Mouse (Mus musculus) liver, embryonic 14.5 days (tissue): Measurements from ENCODE around the gene Cdk19. TPM values are rescaled to one million over a fixed set of nuclear protein-coding genes. Genes with fewer than 3 reads are reported as not detected.

ENCODE experiments used
- ATAC-seq: fragments of 200-750 bp; cut with Nextera tagmentation; 2 replicates; pipeline ENCODE4 v1.8.0; 2017; ENCODE audit warnings: moderate number of reproducible peaks, mild to moderate bottlenecking, moderate library complexity; ENCODE audit not compliant: insufficient read depth
- DNase-seq, 3 experiments: peaks; one replicate each; pipeline ENCODE4 v3.0.0-alpha.2; 2012 to 2013; ENCODE audit warnings: low read depth in 3 of 3, low spot score in 3 of 3
- H3K27ac ChIP-seq: fragments of 300-500 bp; sonication (generic); 2 replicates; pipeline ENCODE4 v1.5.1; 2014; ENCODE audit warnings: moderate library complexity, mild to moderate bottlenecking, control low read depth, inconsistent platforms
- H3K27me3 ChIP-seq: fragments of 300-500 bp; sonication (generic); 2 replicates; pipeline ENCODE4 v1.6.1; 2014; ENCODE audit warnings: mild to moderate bottlenecking, low read length, moderate library complexity; ENCODE audit not compliant: control insufficient read depth, insufficient read depth
- H3K36me3 ChIP-seq: fragments of 300-500 bp; sonication (generic); replicated peaks from 2 replicates; pipeline ENCODE4 v1.6.1; 2014; ENCODE audit warnings: low read depth; ENCODE audit not compliant: control insufficient read depth, insufficient read depth
- H3K4me1 ChIP-seq, 2 experiments: fragments of 200-500 bp in 1 of 2; fragments of 300-500 bp in 1 of 2; sonication (generic) in 1 of 2; replicated peaks; 2 replicates each; pipeline ENCODE4 v1.6.1; 2012 to 2014; ENCODE audit warnings: antibody characterized with exemption in 1 of 2, inconsistent platforms in 1 of 2, low read length in 1 of 2; ENCODE audit not compliant: control insufficient read depth in 2 of 2, insufficient read depth in 2 of 2
- H3K4me2 ChIP-seq: fragments of 300-500 bp; sonication (generic); 2 replicates; pipeline ENCODE4 v1.6.1; 2014; ENCODE audit warnings: low read depth, mild to moderate bottlenecking, control low read depth, moderate library complexity
- H3K4me3 ChIP-seq, 2 experiments: fragments of 200-500 bp in 1 of 2; fragments of 300-500 bp in 1 of 2; sonication (generic) in 1 of 2; 2 replicates each; pipeline ENCODE4 v1.5.1; 2012 to 2014; ENCODE audit warnings: low read depth in 2 of 2, low read length in 2 of 2, mild to moderate bottlenecking in 2 of 2, control low read depth in 1 of 2, inconsistent platforms in 1 of 2, moderate library complexity in 1 of 2; ENCODE audit not compliant: insufficient read depth in 1 of 2
- H3K9ac ChIP-seq: fragments of 300-500 bp; sonication (generic); replicated peaks from 2 replicates; pipeline ENCODE4 v1.6.1; 2014; ENCODE audit warnings: mild to moderate bottlenecking, control low read depth, moderate library complexity
- H3K9me3 ChIP-seq: fragments of 300-500 bp; sonication (generic); 2 replicates; pipeline ENCODE4 v1.6.1; 2016; ENCODE audit warnings: low read length, mixed read lengths; ENCODE audit not compliant: control insufficient read depth
- CTCF ChIP-seq: IDR thresholded peaks from 2 replicates; pipeline ENCODE4 v1.5.1; 2016; ENCODE audit warnings: antibody characterized with exemption, low read depth, control low read depth
- EP300 ChIP-seq: IDR thresholded peaks from 2 replicates; pipeline ENCODE4 v1.6.1; 2016; ENCODE audit warnings: antibody characterized with exemption, low read depth
- WGBS: fragments of 180-500 bp; shearing (Covaris S2); extraction: QIAGEN DNeasy Blood & Tissue Kit; methylation state at CpG from one replicate; pipeline ENCODE4 v1.1.7; 2014; ENCODE audit not compliant: insufficient replicate concordance; 5-methylcytosine and 5-hydroxymethylcytosine counted together
- polyA plus RNA-seq, 2 experiments: library from polyadenylated mRNA; depleted of rRNA in 1 of 2; stranded (reverse) in 1 of 2; unstranded in 1 of 2; fragments of >200 nt; fragmentation: Nextera tagmentation in 1 of 2; extraction: Ambion mirVana in 1 of 2; gene quantifications; 2 replicates each; pipeline versions ENCODE4 v1.2.1 to v1.2.3; 2012 to 2014

Cdk19 gene
- polyA plus RNA-seq, 2 experiments = 3.1 TPM

DNA sequence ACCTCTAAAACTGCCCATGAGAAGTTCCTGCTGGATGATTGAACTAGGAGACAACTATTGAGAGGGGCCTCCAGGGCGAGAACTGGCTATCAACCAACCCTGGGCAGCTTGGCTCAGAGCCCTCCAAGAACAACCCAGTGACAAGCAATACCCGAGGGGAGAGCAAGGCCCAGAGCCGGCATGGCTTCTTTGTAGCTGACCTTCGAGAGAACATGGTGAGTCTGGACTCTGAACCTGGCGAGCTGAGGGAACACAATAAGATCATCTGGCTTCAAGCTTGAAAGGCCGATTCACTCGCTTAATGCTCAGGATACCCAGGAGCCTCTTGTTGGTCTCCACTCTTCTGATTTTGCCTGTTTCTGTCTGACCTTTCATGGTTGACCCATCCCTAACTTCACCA is 151.8 kb downstream of the Cdk19 start:
- Histone ChIP-seq H3K4me3 (no peak overlapping the region), H3K4me2 (no peak overlapping the region), H3K9me3 (no peaks in the 10 kb centered on the region), H3K36me3 (no peaks in the 10 kb centered on the region), H3K27ac (no peak overlapping the region), H3K27me3 (no peaks in the 10 kb centered on the region), H3K9ac (no peak overlapping the region), H3K4me1 (peaks cover 0 to 8% of the 10 kb centered on the region in 2 experiments; a peak in 2 of 4 replicates)
- no peak for DNase-seq
- no peak for TF ChIP-seq EP300
- TF ChIP-seq CTCF = no peak
- no peak for ATAC-seq
- 61% methylated on average over 7 of the region's 7 CpGs for WGBS

DNA sequence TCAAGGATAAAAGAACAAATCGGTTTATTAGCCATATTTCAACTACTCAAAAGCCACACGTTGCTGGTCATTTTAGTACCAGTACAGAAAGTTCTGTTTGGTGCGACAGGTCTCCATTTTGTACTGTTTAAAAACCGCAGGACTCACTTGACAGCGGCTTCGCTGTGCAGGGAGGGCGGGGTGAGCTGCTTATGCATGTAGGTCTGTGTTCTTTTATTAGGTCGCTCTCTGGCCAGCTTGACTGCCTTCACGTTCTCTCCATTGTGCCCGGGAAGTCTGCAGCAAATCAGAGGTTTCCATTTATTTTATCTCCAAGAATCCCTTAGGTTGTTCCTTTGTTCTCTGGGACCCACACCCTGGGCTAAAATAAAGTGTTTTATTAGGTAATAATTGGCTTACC is 152.4 kb downstream of the Cdk19 start:
- H3K4me1 ChIP-seq = peaks cover 0 to 9% of the 10 kb centered on the region in 2 experiments; a peak in 2 of 4 replicates
- H3K4me2 ChIP-seq = no peak overlapping the region
- DNase-seq (no peak), ATAC-seq (no peak)
- 74% methylated on average over 10 of the region's 10 CpGs for WGBS
- H3K9me3 ChIP-seq = no peaks in the 10 kb centered on the region
- H3K9ac ChIP-seq = no peak overlapping the region
- H3K27ac ChIP-seq = no peak overlapping the region
- TF ChIP-seq CTCF (no peak), EP300 (no peak)
- no peaks in the 10 kb centered on the region for H3K36me3 ChIP-seq
- H3K27me3 ChIP-seq = no peaks in the 10 kb centered on the region
- no peak overlapping the region for H3K4me3 ChIP-seq

DNA sequence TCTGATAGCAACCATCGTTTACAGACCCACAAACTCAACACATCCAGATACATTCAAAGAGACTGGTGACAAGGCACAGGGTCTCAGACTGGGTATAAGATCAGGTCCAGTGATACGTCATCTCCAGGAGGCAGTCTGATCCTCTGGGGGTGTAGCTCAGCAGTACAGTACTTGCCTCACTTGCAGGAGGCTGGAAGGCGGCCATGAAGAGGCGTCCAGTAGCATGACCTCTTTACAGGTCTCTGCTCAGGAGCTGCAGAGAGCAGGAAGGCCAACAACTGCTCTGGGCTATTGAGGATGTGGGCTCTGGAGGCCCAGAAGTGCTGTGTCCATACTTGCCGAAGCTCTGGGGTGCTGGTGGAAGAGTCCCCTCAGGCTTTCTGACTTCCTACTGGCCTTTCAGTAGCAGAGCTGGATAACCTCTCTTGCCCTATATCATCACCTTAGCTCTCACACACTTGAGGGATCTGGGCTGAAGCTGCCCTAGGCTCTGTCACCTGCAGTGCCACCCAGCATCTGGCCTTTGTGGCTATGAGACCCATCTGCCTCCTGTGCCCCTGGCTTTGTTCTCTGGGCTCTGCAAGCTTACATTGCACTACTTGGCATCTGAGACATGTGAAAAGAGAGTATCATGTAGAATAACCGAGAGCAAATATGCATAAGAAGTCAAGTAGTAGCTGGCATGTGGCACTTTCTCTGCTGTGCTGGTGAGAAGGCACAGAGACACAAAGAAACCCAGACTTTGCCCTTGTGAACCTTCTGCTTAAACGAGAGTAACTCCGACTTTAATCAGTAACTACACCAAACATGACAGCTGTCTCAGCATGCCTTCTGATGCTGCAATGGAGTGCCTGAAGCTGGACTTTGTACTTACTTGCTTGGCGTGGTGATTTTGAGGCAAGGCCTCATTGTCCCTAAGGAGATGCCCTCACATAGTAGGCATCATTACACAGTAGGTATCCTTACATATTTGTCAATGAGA is 155.1 kb downstream of the Cdk19 start:
- no peaks in the 10 kb centered on the region for H3K36me3 ChIP-seq
- H3K27me3 ChIP-seq = no peaks in the 10 kb centered on the region
- H3K4me3 ChIP-seq = no peak overlapping the region
- H3K9ac ChIP-seq = no peak overlapping the region
- no peak overlapping the region for H3K4me2 ChIP-seq
- no peaks in the 10 kb centered on the region for H3K9me3 ChIP-seq
- WGBS = 58% methylated on average over 9 of the region's 9 CpGs
- ATAC-seq = no peak
- DNase-seq = no peak
- peaks cover 0 to 24% of the 10 kb centered on the region in 2 experiments; a peak in 3 of 4 replicates for H3K4me1 ChIP-seq
- no peak overlapping the region for H3K27ac ChIP-seq
- TF ChIP-seq CTCF (no peak), EP300 (no peak)

- Histone ChIP-seq H3K9me3 (no peaks in the 10 kb centered on the region), H3K27ac (no peak overlapping the region), H3K27me3 (no peaks in the 10 kb centered on the region), H3K4me1 (peaks cover 2 to 34% of the 10 kb centered on the region in 2 experiments; a peak in 3 of 4 replicates), H3K36me3 (no peaks in the 10 kb centered on the region), H3K4me3 (no peak overlapping the region), H3K4me2 (no peak overlapping the region), H3K9ac (no peak overlapping the region)
- TF ChIP-seq EP300 (no peak), CTCF (no peak)
- DNase-seq (no peak), ATAC-seq (no peak)
- WGBS = 28% methylated on average over 9 of the region's 9 CpGs
Observed at GRCm38 (mm10) chr10:40497301-40498041, 158.1 kb downstream of the Cdk19 start.

DNA sequence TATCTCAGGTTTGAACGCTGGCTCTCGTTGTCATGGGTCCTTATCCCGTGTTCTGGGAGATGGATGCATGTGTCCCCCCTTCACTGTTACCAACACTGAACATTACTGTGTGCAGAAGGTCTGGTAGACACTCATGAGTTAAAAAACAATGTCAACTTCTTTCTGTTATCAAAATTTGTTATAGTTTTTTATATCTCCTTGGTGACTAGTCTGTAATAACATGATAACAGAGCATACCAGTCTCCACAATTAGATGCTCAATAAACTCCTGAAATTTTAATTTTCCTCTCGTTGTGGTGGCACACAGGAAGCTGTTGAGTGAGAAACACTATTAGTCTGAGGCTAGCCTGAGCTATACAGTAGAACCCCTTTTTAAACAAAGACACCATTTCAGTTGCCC is 159.1 kb downstream of the Cdk19 start:
- H3K27ac ChIP-seq = no peak overlapping the region
- ATAC-seq (no peak), DNase-seq (no peak)
- no peaks in the 10 kb centered on the region for H3K27me3 ChIP-seq
- no peaks in the 10 kb centered on the region for H3K9me3 ChIP-seq
- H3K4me2 ChIP-seq = no peak overlapping the region
- no peak overlapping the region for H3K4me3 ChIP-seq
- H3K36me3 ChIP-seq = no peaks in the 10 kb centered on the region
- WGBS = 59% methylated on average over 4 of the region's 4 CpGs
- peaks cover 2 to 34% of the 10 kb centered on the region in 2 experiments; a peak in 3 of 4 replicates for H3K4me1 ChIP-seq
- TF ChIP-seq EP300 (no peak), CTCF (no peak)
- no peak overlapping the region for H3K9ac ChIP-seq
